Mouse (Mus musculus): ENCODE results near the gene Stpg1. TPM values are rescaled to one million over a fixed set of nuclear protein-coding genes. Genes with fewer than 3 reads are reported as not detected.

Stpg1 gene
- polyA plus RNA-seq, 1 experiment from 2014 or later, result 0.23 TPM

GRCm38 (mm10) chr4:135493691-135494520 is 684 bp upstream of the Stpg1 start:
- Histone ChIP-seq H3K4me2 (replicated peaks) (peak overlapping the region; percentile 74), H3K27me3 (no peaks in the 10 kb centered on the region), H3K27ac (no peak overlapping the region), H3K9me3 (no peaks in the 10 kb centered on the region), H3K36me3 (no peaks in the 10 kb centered on the region), H3K4me1 (peaks cover 5% of the 10 kb centered on the region; the same call in 1 of the 2 replicates), H3K4me3 (peak overlapping the region; percentile 54), H3K9ac (no peak overlapping the region)
- ATAC-seq (ENCODE audit: insufficient number of reproducible peaks, insufficient read depth, low FRiP score, low TSS enrichment), result no peak; the same call in 1 of the 2 replicates
- WGBS, result 2% methylated on average over 33 of the region's 33 CpGs

- ATAC-seq (ENCODE audit: insufficient number of reproducible peaks, insufficient read depth, low FRiP score, low TSS enrichment), result no peak
- 18% methylated on average over 9 of the region's 9 CpGs for WGBS
- Histone ChIP-seq H3K9me3 (no peaks in the 10 kb centered on the region), H3K9ac (no peak overlapping the region), H3K27ac (no peak overlapping the region), H3K4me1 (peaks cover 5% of the 10 kb centered on the region; the same call in 1 of the 2 replicates), H3K27me3 (no peaks in the 10 kb centered on the region), H3K4me3 (peak overlapping the region; percentile 54), H3K4me2 (replicated peaks) (peak overlapping the region; percentile 74), H3K36me3 (no peaks in the 10 kb centered on the region)
These were observed 804 bp downstream of the Stpg1 start for GRCm38 (mm10) chr4:135495397-135495791.

GRCm38 (mm10) chr4:135495810-135496209 is 1.2 kb downstream of the Stpg1 start:
- no peaks in the 10 kb centered on the region for H3K36me3 ChIP-seq
- no peak overlapping the region for H3K9ac ChIP-seq
- H3K4me2 ChIP-seq (replicated peaks), result peak overlapping the region; percentile 74
- H3K27ac ChIP-seq, result no peak overlapping the region
- no peak for ATAC-seq (ENCODE audit: insufficient number of reproducible peaks, insufficient read depth, low FRiP score, low TSS enrichment)
- peaks cover 5% of the 10 kb centered on the region; the same call in 1 of the 2 replicates for H3K4me1 ChIP-seq
- H3K4me3 ChIP-seq, result no peak overlapping the region
- H3K27me3 ChIP-seq, result no peaks in the 10 kb centered on the region
- H3K9me3 ChIP-seq, result no peaks in the 10 kb centered on the region
- WGBS, result 13% methylated on average over 18 of the region's 18 CpGs

GRCm38 (mm10) chr4:135498136-135498535 is 3.5 kb downstream of the Stpg1 start:
- no peak for ATAC-seq (ENCODE audit: insufficient number of reproducible peaks, insufficient read depth, low FRiP score, low TSS enrichment)
- no peak overlapping the region for H3K4me2 ChIP-seq (replicated peaks)
- no peak overlapping the region for H3K27ac ChIP-seq
- H3K9me3 ChIP-seq, result no peaks in the 10 kb centered on the region
- H3K4me3 ChIP-seq, result no peak overlapping the region
- peaks cover 5% of the 10 kb centered on the region; the same call in 1 of the 2 replicates for H3K4me1 ChIP-seq
- 78% methylated on average over 6 of the region's 6 CpGs for WGBS
- H3K9ac ChIP-seq, result no peak overlapping the region
- no peaks in the 10 kb centered on the region for H3K27me3 ChIP-seq
- no peaks in the 10 kb centered on the region for H3K36me3 ChIP-seq

GRCm38 (mm10) chr4:135499831-135500230 is 5.2 kb downstream of the Stpg1 start:
- H3K9ac ChIP-seq, result no peak overlapping the region
- no peaks in the 10 kb centered on the region for H3K4me1 ChIP-seq
- no peak overlapping the region for H3K4me2 ChIP-seq (replicated peaks)
- no peaks in the 10 kb centered on the region for H3K9me3 ChIP-seq
- no peak overlapping the region for H3K27ac ChIP-seq
- WGBS, result 76% methylated on average over 3 of the region's 3 CpGs
- H3K36me3 ChIP-seq, result no peaks in the 10 kb centered on the region
- H3K27me3 ChIP-seq, result no peaks in the 10 kb centered on the region
- ATAC-seq (ENCODE audit: insufficient number of reproducible peaks, insufficient read depth, low FRiP score, low TSS enrichment), result no peak
- H3K4me3 ChIP-seq, result no peak overlapping the region

- H3K4me3 ChIP-seq, result no peak overlapping the region
- no peaks in the 10 kb centered on the region for H3K36me3 ChIP-seq
- WGBS, result 49% methylated on average over 4 of the region's 4 CpGs
These were observed 7.0 kb downstream of the Stpg1 start for GRCm38 (mm10) chr4:135501587-135501986.

GRCm38 (mm10) chr4:135505794-135506193 is 11.2 kb downstream of the Stpg1 start:
- Histone ChIP-seq H3K4me2 (replicated peaks) (no peak overlapping the region), H3K27me3 (no peaks in the 10 kb centered on the region), H3K4me3 (no peak overlapping the region), H3K9ac (no peak overlapping the region), H3K9me3 (no peaks in the 10 kb centered on the region), H3K36me3 (no peaks in the 10 kb centered on the region), H3K4me1 (0 out of 2 replicates have a peak, but pooled peaks cover 3% of the 10 kb centered on the region), H3K27ac (no peak overlapping the region)
- 74% methylated on average over 11 of the region's 11 CpGs for WGBS
- no peak for ATAC-seq (ENCODE audit: insufficient number of reproducible peaks, insufficient read depth, low FRiP score, low TSS enrichment)

More at GRCm38 (mm10) chr4:135501587-135501986, 7.0 kb downstream of the Stpg1 start:
- Histone ChIP-seq H3K4me1 (no peaks in the 10 kb centered on the region), H3K9me3 (no peaks in the 10 kb centered on the region), H3K9ac (no peak overlapping the region), H3K27ac (no peak overlapping the region), H3K4me2 (replicated peaks) (no peak overlapping the region), H3K27me3 (no peaks in the 10 kb centered on the region)
- ATAC-seq (ENCODE audit: insufficient number of reproducible peaks, insufficient read depth, low FRiP score, low TSS enrichment), result no peak

- 15% methylated on average over 22 of the region's 22 CpGs for WGBS
- H3K27me3 ChIP-seq, result no peaks in the 10 kb centered on the region
- H3K4me3 ChIP-seq, result peak overlapping the region; percentile 17; the same call in 1 of the 2 replicates
- no peaks in the 10 kb centered on the region for H3K36me3 ChIP-seq
- no peaks in the 10 kb centered on the region for H3K9me3 ChIP-seq
- no peak overlapping the region for H3K27ac ChIP-seq
- H3K4me2 ChIP-seq (replicated peaks), result peak overlapping the region; percentile 47
- H3K4me1 ChIP-seq, result 0 out of 2 replicates have a peak, but pooled peaks cover 3% of the 10 kb centered on the region
- no peak for ATAC-seq (ENCODE audit: insufficient number of reproducible peaks, insufficient read depth, low FRiP score, low TSS enrichment)
- no peak overlapping the region for H3K9ac ChIP-seq
These were observed 13.2 kb downstream of the Stpg1 start for GRCm38 (mm10) chr4:135507547-135508350.

- Histone ChIP-seq H3K4me3 (no peak overlapping the region), H3K36me3 (no peaks in the 10 kb centered on the region), H3K4me2 (replicated peaks) (peak overlapping the region; percentile 40), H3K9me3 (no peaks in the 10 kb centered on the region), H3K27ac (no peak overlapping the region), H3K9ac (peak overlapping the region; percentile 20; the same call in 1 of the 2 replicates), H3K4me1 (0 out of 2 replicates have a peak, but pooled peaks cover 3% of the 10 kb centered on the region), H3K27me3 (no peaks in the 10 kb centered on the region)
- WGBS, result 13% methylated on average over 13 of the region's 13 CpGs
- 0 out of 2 replicates have a peak, but pooled peaks have one; percentile 19 for ATAC-seq (ENCODE audit: insufficient number of reproducible peaks, insufficient read depth, low FRiP score, low TSS enrichment)
These were observed 13.9 kb downstream of the Stpg1 start for GRCm38 (mm10) chr4:135508419-135509039.

GRCm38 (mm10) chr4:135509515-135509914 is 14.9 kb downstream of the Stpg1 start:
- no peak overlapping the region for H3K4me3 ChIP-seq
- no peak overlapping the region for H3K27ac ChIP-seq
- H3K9ac ChIP-seq, result no peak overlapping the region
- H3K27me3 ChIP-seq, result no peaks in the 10 kb centered on the region
- H3K4me1 ChIP-seq, result 0 out of 2 replicates have a peak, but pooled peaks cover 3% of the 10 kb centered on the region
- H3K9me3 ChIP-seq, result no peaks in the 10 kb centered on the region
- no peaks in the 10 kb centered on the region for H3K36me3 ChIP-seq
- 61% methylated on average over 12 of the region's 12 CpGs for WGBS
- H3K4me2 ChIP-seq (replicated peaks), result no peak overlapping the region
- no peak for ATAC-seq (ENCODE audit: insufficient number of reproducible peaks, insufficient read depth, low FRiP score, low TSS enrichment)

- 83% methylated on average over 7 of the region's 7 CpGs for WGBS
- Histone ChIP-seq H3K4me2 (replicated peaks) (no peak overlapping the region), H3K9me3 (no peaks in the 10 kb centered on the region), H3K27ac (no peak overlapping the region), H3K4me3 (no peak overlapping the region), H3K4me1 (no peaks in the 10 kb centered on the region), H3K27me3 (no peaks in the 10 kb centered on the region), H3K36me3 (no peaks in the 10 kb centered on the region), H3K9ac (no peak overlapping the region)
- no peak for ATAC-seq (ENCODE audit: insufficient number of reproducible peaks, insufficient read depth, low FRiP score, low TSS enrichment)
These were observed 19.3 kb downstream of the Stpg1 start for GRCm38 (mm10) chr4:135513865-135514264.
